In the genomic region with DNA sequence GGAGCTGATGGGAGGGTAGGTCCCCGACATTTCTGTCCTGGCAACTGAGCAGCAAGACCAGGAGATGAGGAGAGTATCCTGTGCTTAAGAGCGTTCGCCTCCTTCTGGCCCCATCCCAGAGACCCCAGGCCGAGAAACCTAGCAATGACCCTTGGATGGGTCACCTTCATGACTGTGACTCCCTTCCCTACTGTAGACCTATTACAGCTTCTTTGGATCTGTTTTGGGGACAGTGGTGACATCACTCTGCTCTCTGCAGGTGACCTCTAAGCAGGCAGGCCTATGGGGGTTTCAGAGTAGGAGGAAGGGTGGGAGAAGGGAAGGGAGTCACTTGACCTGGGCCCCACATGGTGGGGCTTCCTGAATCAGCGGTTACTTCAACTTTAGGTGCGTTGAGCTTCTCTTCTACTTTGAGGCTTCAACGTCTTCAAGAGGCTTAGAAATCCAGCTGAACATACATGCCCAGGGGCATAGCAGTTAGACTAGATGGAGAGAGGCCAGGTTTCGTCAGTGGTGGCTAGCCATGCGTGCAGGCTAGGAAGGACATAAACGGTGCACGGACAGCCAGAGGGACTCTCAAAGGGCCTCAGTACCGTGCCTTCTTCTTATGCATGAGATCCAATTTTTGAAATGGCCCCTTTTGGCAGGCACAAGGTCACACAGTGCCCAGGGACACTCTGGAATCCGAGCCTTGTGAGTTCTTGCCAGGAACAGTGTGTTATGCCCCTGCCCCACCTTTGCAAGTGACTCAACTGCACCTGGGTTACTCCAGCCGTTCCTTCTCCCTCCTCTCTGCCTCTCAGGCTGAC, we compare ENCODE assay signal across 8 mouse cellular contexts. TPM values are rescaled to one million over a fixed set of nuclear protein-coding genes. Genes with fewer than 3 reads are reported as not detected.
DNase-seq lines count a peak whose midpoint lies in the region; ATAC-seq and TF ChIP-seq lines count a peak whose summit lies in the region.

No protein-coding gene starts in this region.

- DNase-seq in gastrocnemius, adult 18-20 months (ENCODE audit: low spot score) = peak; percentile 23
- DNase-seq in gastrocnemius, adult 8-10 months (ENCODE audit: low spot score in 2 of 2) = no peak
- no peak for DNase-seq in ES-E14 (ENCODE audit: low read depth, low spot score)
- DNase-seq in kidney, adult 9 months = peak; percentile 82
- no peak for DNase-seq in midbrain, embryonic 14.5 days
- no peak for DNase-seq in thymus, adult 18-20 months
- no peak for DNase-seq in right cerebral cortex, postnatal 14 days

- no peak for TF ChIP-seq POLR2A in embryonic fibroblast, embryonic 13.5 days (IDR thresholded peaks at IDR 0.05; ENCODE audit: low read depth, low read length)

- H3K27ac ChIP-seq in ES-E14 (ENCODE audit: insufficient read depth, low read depth, low read length, poor library complexity, severe bottlenecking) = no peak overlapping the region
- H3K27ac ChIP-seq in embryonic fibroblast, embryonic 13.5 days (ENCODE audit: insufficient read depth, low read length) = no peak overlapping the region
- H3K27ac ChIP-seq in midbrain, embryonic 14.5 days (replicated peaks; ENCODE audit: low read depth, low read length) = no peak overlapping the region

- H3K4me3 ChIP-seq in ES-E14 (ENCODE audit: insufficient read depth in 1 of 2, low read depth in 1 of 2, low read length in 2 of 2, poor library complexity in 1 of 2, severe bottlenecking in 1 of 2) = peak overlapping the region; percentile 83 to 93
- H3K4me3 ChIP-seq in embryonic fibroblast, embryonic 13.5 days (ENCODE audit: insufficient read depth, low read length) = peak overlapping the region; percentile 57
- H3K4me3 ChIP-seq in midbrain, embryonic 14.5 days (replicated peaks; ENCODE audit: low read depth, low read length) = peak overlapping the region; percentile 55

- H3K9me3 ChIP-seq in ES-E14 (ENCODE audit: control insufficient read depth, insufficient read depth, low read depth, low read length) = no peaks in the 10 kb centered on the region
- no peaks in the 10 kb centered on the region for H3K9me3 ChIP-seq in midbrain, embryonic 14.5 days (ENCODE audit: control insufficient read depth, low read length)

- in situ Hi-C loops in ES-E14 (cut with MboI; ENCODE audit: low sequenced_read_pairs in 2 of 2, unreplicated experiment in 2 of 2) = no loop called here

- peak overlapping the region; percentile 80 for H3K9ac ChIP-seq in ES-E14 (ENCODE audit: insufficient read depth, low read depth, low read length, poor library complexity, severe bottlenecking)
- H3K9ac ChIP-seq in midbrain, embryonic 14.5 days (replicated peaks; ENCODE audit: low read length) = peak overlapping the region; percentile 69

- H3K27me3 ChIP-seq in midbrain, embryonic 14.5 days (ENCODE audit: control insufficient read depth, insufficient read depth, low read length) = peaks cover 19% of the 10 kb centered on the region; the same call in 1 of the 2 replicates

- peaks cover 3% of the 10 kb centered on the region; the same call in 1 of the 2 replicates for H3K36me3 ChIP-seq in ES-E14 (ENCODE audit: control insufficient read depth, insufficient read depth, low read length, poor library complexity, severe bottlenecking)
- H3K36me3 ChIP-seq in midbrain, embryonic 14.5 days (ENCODE audit: control insufficient read depth, insufficient read depth, low read length) = no peaks in the 10 kb centered on the region

- TF ChIP-seq CTCF in embryonic fibroblast, embryonic 13.5 days (IDR thresholded peaks at IDR 0.05; ENCODE audit: borderline replicate concordance, insufficient read depth, low read length) = no peak

- peak overlapping the region; percentile 86 for H3K4me2 ChIP-seq in midbrain, embryonic 14.5 days (ENCODE audit: low read length)

- WGBS in midbrain, embryonic 14.5 days = 12% methylated on average over 14 of the region's 14 CpGs

- H3K4me1 ChIP-seq in ES-E14 (ENCODE audit: control insufficient read depth in 2 of 2, insufficient read depth in 2 of 2, low read length in 2 of 2, poor library complexity in 1 of 2) = peaks cover 0 to 26% of the 10 kb centered on the region in 2 experiments; a peak in 3 of 4 replicates
- peaks cover 5% of the 10 kb centered on the region; the same call in 1 of the 2 replicates for H3K4me1 ChIP-seq in embryonic fibroblast, embryonic 13.5 days (ENCODE audit: control insufficient read depth, insufficient read depth, low read length)
- H3K4me1 ChIP-seq in midbrain, embryonic 14.5 days (ENCODE audit: control insufficient read depth, insufficient read depth, low read length) = peaks cover 17% of the 10 kb centered on the region

- ATAC-seq in midbrain, embryonic 14.5 days (ENCODE audit: low FRiP score, low TSS enrichment) = no peak

TF ChIP-seq in ES-E14, 5 proteins besides CTCF, POLR2A, EP300 and RAD21:
- TF ChIP-seq ZNF384 (IDR thresholded peaks at IDR 0.05; ENCODE audit: low read depth, low read length) (no peak), MAFK (IDR thresholded peaks at IDR 0.05; ENCODE audit: insufficient read depth, low read depth, low read length) (no peak), HCFC1 (IDR thresholded peaks at IDR 0.05; ENCODE audit: borderline replicate concordance, insufficient read depth, low read length) (no peak), ZC3H11A (IDR thresholded peaks at IDR 0.05; ENCODE audit: borderline replicate concordance, low read depth, low read length) (no peak), CHD2 (IDR thresholded peaks at IDR 0.05; ENCODE audit: low read depth, low read length) (no peak)

RNA-seq across cellular contexts. Expression of gene Kcnk1, which starts 1.3 kb away (rescaled TPM):
- total RNA-seq in gastrocnemius, adult 18-20 months (2021) = under 1 TPM; 0.19 to 0.46 TPM
- under 1 TPM in 3 of 4 experiments, not detected in 1; 0.21 to 0.31 (median 0.27) TPM for total RNA-seq in gastrocnemius, adult 8-10 months (2022)
- total RNA-seq in ES-E14 (2012; rRNA removed) = 28.0 and 51.9 TPM in 2 replicates
- 1.1 and 2.0 TPM in 2 replicates for polyA plus RNA-seq in embryonic fibroblast, embryonic 13.5 days (2011; ENCODE audit: insufficient read length, low read depth, missing spikeins)
- polyA plus RNA-seq in midbrain, embryonic 14.5 days (2014; fragmentation: Nextera tagmentation; extraction: Ambion mirVana) = 14.3 and 18.5 TPM in 2 replicates

Comparison
In these comparisons a context has a peak if more than half of its experiments do, and no peak if none do; other contexts are left out.
1. DNase-seq: peak in gastrocnemius, adult 18-20 months (single experiment) and kidney, adult 9 months (single experiment); none in gastrocnemius, adult 8-10 months (0 of 2), ES-E14 (single experiment), midbrain, embryonic 14.5 days (single experiment), thymus, adult 18-20 months (0 of 2) and right cerebral cortex, postnatal 14 days (single experiment).
2. RNA of gene Kcnk1, which starts 1.3 kb away (total RNA-seq): 28.0 to 51.9 TPM in ES-E14; 0.19 to 0.46 TPM in gastrocnemius, adult 18-20 months and 0.21 to 0.31 TPM in gastrocnemius, adult 8-10 months; every median in the first group is over 10 times any median in the second.
3. Peak in every context shown above with its lines, with median percentiles within 50 percentile points of each other: H3K4me3 ChIP-seq.